Mouse (Mus musculus): ENCODE results near the gene Msh4. TPM values are rescaled to one million over a fixed set of nuclear protein-coding genes. Genes with fewer than 3 reads are reported as not detected.

Gene Msh4
- polyA plus RNA-seq, 1 experiment from 2014 or later, result 0.30 TPM

DNA sequence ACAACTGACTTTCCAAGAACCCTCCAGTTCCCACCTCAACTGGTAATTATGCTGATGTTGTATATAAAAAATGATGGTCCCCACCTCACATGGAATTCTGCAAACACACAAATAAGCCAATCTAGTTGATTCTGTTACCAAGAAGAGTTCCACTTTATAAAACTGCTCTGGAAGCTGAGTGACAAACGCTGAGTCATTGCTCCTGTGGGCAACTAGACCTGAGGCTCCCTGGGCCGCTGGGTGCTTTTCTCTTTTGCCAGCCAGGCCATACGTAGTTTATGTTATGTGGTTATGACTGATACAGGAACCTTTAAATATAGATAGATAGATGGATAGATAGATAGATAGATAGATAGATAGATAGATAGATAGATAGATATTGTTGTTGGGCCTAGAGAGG is 87.2 kb downstream of the Msh4 start:
- DNase-seq (ENCODE audit: low spot score), result no peak

DNA sequence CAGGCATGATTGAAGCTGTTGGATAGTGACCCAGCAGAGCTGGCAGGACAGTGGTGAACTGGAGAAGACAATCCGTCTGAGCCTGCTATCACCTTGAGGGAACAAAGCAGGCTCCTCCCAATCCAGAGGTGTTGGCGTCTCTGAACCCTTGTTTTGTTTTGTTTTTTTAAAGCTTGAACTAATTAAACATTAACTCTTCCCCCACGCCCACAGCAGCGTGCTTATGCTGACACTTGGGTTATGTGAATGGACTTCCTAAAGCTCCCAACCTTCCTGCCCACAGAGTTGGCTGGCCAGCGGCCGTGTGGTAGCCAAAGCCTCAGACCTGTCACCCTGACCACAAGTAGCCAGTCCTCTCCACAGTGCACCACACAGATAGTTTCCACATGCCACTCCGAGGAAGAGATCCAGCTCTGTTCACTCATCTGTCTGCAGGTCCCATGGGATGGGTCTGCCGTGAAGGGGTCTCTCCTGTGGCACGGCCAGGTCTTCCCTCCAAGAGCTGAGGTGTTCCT is 88.5 kb downstream of the Msh4 start:
- no peak for DNase-seq (ENCODE audit: low spot score)

DNA sequence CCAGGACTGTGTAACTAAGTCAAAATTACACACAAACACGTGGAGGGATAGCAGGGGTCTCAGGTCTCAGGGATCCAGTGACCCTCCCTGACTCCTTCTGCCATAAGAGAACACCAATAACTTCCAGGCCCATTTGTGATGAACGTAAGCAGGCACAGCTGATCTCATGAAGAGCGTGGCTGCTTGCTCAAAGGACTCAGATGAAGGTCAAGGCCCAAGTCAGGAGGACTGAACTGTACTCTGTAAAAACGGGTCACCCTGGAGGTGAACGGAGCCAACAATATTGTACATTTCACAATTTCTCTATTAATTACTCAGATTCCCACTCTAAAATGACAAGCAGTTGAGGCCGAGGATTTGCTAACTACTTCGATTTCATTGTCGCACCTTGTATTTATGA is 91.9 kb downstream of the Msh4 start:
- no peak for DNase-seq (ENCODE audit: low spot score)

DNA sequence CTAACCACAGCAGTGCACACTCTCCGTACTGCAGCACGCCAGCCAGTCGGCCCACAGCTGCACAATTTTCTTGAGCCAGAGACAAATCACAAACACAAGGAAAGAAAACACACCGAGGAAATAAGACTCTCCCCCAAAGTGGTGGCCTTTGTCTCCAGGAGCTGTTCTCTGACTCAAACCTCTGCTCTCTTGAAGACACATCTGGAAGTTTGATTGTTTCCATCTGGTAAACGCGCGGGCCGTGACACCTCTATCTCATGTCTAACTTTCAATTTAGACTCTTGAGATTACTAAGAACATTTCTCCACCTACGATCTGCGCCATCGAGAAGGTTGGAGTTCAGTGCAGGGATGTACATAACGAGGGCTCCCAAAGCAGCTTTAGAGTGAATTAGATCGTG is 97.5 kb downstream of the Msh4 start:
- DNase-seq (ENCODE audit: low spot score), result no peak

DNA sequence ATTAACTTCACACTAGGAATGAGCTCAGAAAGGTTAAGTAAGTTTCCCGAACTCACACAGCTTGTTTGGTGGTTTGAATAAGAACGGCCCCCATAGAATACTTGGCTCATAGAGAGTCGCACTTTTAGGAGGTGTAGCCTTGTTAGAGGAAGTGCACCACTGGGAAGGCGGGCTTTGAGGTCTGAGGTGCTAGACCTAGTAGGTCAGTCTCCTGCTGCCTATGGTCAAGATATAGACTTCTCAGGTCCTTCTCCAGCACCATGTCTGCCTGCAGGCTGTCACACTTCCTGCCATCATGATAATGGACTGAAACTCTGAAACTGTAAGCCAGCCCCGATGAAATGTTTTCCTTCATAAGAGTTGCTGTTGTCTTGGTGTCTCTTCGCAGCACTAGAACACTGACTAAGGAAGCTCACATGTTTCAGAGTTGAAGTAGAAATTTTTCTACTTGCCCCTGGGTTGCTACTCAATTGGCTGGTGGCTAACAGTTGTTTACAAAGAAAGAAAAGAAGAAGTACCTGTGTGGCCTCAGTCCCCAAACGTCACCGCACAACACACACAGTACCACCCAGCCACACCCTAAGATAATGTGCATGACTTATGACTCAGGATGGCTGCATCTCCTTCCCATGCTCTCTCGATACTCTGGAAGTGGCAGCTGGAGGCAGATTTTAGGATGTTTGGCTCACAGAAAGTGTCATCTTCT is 98.3 kb downstream of the Msh4 start:
- DNase-seq (ENCODE audit: low spot score), result no peak

Other genes with a start within 250 kb of the Msh4 start
- 4.0 and 5.5 TPM in 2 replicates for gene St6galnac3, start 181.0 kb downstream of the Msh4 start, polyA plus RNA-seq (2015; fragmentation: Nextera tagmentation; extraction: Ambion mirVana)
- not detected in 2 replicates for gene Asb17, start 61.9 kb downstream of the Msh4 start, polyA plus RNA-seq (2015; fragmentation: Nextera tagmentation; extraction: Ambion mirVana)
- 43.3 and 45.5 TPM in 2 replicates for gene Rabggtb, start 6.9 kb upstream of the Msh4 start, polyA plus RNA-seq (2015; fragmentation: Nextera tagmentation; extraction: Ambion mirVana)
- 69.3 and 70.5 TPM in 2 replicates for gene Acadm, start 38.5 kb upstream of the Msh4 start, polyA plus RNA-seq (2015; fragmentation: Nextera tagmentation; extraction: Ambion mirVana)
- gene Slc44a5, start 67.3 kb upstream of the Msh4 start, polyA plus RNA-seq (2015; fragmentation: Nextera tagmentation; extraction: Ambion mirVana), result 0.03 and 0.05 TPM in 2 replicates